Mouse (Mus musculus) midbrain, embryonic 12.5 days (tissue): Measurements from ENCODE around the gene Ssr2. TPM values are rescaled to one million over a fixed set of nuclear protein-coding genes. Genes with fewer than 3 reads are reported as not detected.
A peak's percentile ranks its signal among the peaks of the same experiment; 100 is the strongest.

Source experiments
- ATAC-seq: fragments of 200-750 bp; cut with Nextera tagmentation; 2 replicates; pipeline ENCODE4 v1.8.0; 2017; ENCODE audit warnings: low read depth, moderate TSS enrichment, moderate library complexity; ENCODE audit not compliant: low FRiP score
- H3K27ac ChIP-seq: fragments of 300-500 bp; sonication (generic); replicated peaks from 2 replicates; pipeline ENCODE4 v1.5.1; 2016; ENCODE audit warnings: mild to moderate bottlenecking
- H3K27me3 ChIP-seq: fragments of 300-500 bp; sonication (generic); 2 replicates; pipeline ENCODE4 v1.6.1; 2016; ENCODE audit warnings: mild to moderate bottlenecking
- H3K36me3 ChIP-seq: fragments of 300-500 bp; sonication (generic); 2 replicates; pipeline ENCODE4 v1.6.1; 2016
- H3K4me1 ChIP-seq: fragments of 300-500 bp; sonication (generic); 2 replicates; pipeline ENCODE4 v1.6.1; 2016
- H3K4me2 ChIP-seq: fragments of 300-500 bp; sonication (generic); replicated peaks from 2 replicates; pipeline ENCODE4 v1.6.1; 2016; ENCODE audit warnings: mild to moderate bottlenecking, moderate library complexity
- H3K4me3 ChIP-seq: fragments of 300-500 bp; sonication (generic); 2 replicates; pipeline ENCODE4 v1.5.1; 2016; ENCODE audit warnings: mild to moderate bottlenecking
- H3K9ac ChIP-seq: fragments of 300-500 bp; sonication (generic); replicated peaks from 2 replicates; pipeline ENCODE4 v1.6.1; 2016; ENCODE audit warnings: mild to moderate bottlenecking, moderate library complexity
- H3K9me3 ChIP-seq: fragments of 300-500 bp; sonication (generic); 2 replicates; pipeline ENCODE4 v1.6.1; 2016; ENCODE audit warnings: mild to moderate bottlenecking
- WGBS: fragments of 180-500 bp; shearing (Covaris S2); methylation state at CpG from one replicate; pipeline ENCODE4 v1.1.7; 2016; 5-methylcytosine and 5-hydroxymethylcytosine counted together
- polyA plus RNA-seq: library from polyadenylated mRNA; unstranded; fragments of >200 nt; fragmentation: Nextera tagmentation; extraction: Ambion mirVana; gene quantifications from 2 replicates; pipeline ENCODE4 v1.2.1, GENCODE M21; 2016

Ssr2 gene
- polyA plus RNA-seq, 1 experiment from 2014 or later, result 137 TPM

- H3K27me3 ChIP-seq, result 0 out of 2 replicates have a peak, but pooled peaks cover 6% of the 10 kb centered on the region
- no peak overlapping the region for H3K4me2 ChIP-seq
- peaks cover 8% of the 10 kb centered on the region; the same call in 1 of the 2 replicates for H3K4me1 ChIP-seq
- no peaks in the 10 kb centered on the region for H3K36me3 ChIP-seq
- no peak overlapping the region for H3K4me3 ChIP-seq
- 0 out of 2 replicates have a peak overlapping the region, but pooled peaks have one; percentile 11 for H3K9ac ChIP-seq
- no peak for ATAC-seq
- 78% methylated on average over 5 of the region's 5 CpGs for WGBS
- no peak overlapping the region for H3K27ac ChIP-seq
- H3K9me3 ChIP-seq, result no peaks in the 10 kb centered on the region
Measured at GRCm38 (mm10) chr3:88615117-88615516, 39.4 kb downstream of the Ssr2 start.

GRCm38 (mm10) chr3:88615902-88616391 is 40.3 kb downstream of the Ssr2 start:
- 53% methylated on average over 9 of the region's 9 CpGs for WGBS
- Histone ChIP-seq H3K4me2 (no peak overlapping the region), H3K27me3 (0 out of 2 replicates have a peak, but pooled peaks cover 6% of the 10 kb centered on the region), H3K4me1 (peaks cover 13% of the 10 kb centered on the region), H3K9me3 (no peaks in the 10 kb centered on the region), H3K27ac (0 out of 2 replicates have a peak overlapping the region, but pooled peaks have one; percentile 35), H3K36me3 (no peaks in the 10 kb centered on the region), H3K9ac (no peak overlapping the region), H3K4me3 (no peak overlapping the region)
- ATAC-seq, result no peak

- H3K36me3 ChIP-seq, result no peaks in the 10 kb centered on the region
- peaks cover 13% of the 10 kb centered on the region for H3K4me1 ChIP-seq
- no peak overlapping the region for H3K27ac ChIP-seq
- H3K4me2 ChIP-seq, result no peak overlapping the region
- H3K4me3 ChIP-seq, result no peak overlapping the region
- no peak for ATAC-seq
- no peaks in the 10 kb centered on the region for H3K9me3 ChIP-seq
- WGBS, result 76% methylated on average over 3 of the region's 3 CpGs
- 0 out of 2 replicates have a peak, but pooled peaks cover 6% of the 10 kb centered on the region for H3K27me3 ChIP-seq
- no peak overlapping the region for H3K9ac ChIP-seq
Measured at GRCm38 (mm10) chr3:88616951-88617500, 41.4 kb downstream of the Ssr2 start.

- peaks cover 13% of the 10 kb centered on the region for H3K4me1 ChIP-seq
- H3K27ac ChIP-seq, result no peak overlapping the region
- 0 out of 2 replicates have a peak, but pooled peaks cover 6% of the 10 kb centered on the region for H3K27me3 ChIP-seq
- H3K4me3 ChIP-seq, result no peak overlapping the region
- H3K9me3 ChIP-seq, result no peaks in the 10 kb centered on the region
- H3K4me2 ChIP-seq, result no peak overlapping the region
- no peaks in the 10 kb centered on the region for H3K36me3 ChIP-seq
- no peak overlapping the region for H3K9ac ChIP-seq
- WGBS, result 81% methylated on average over 8 of the region's 8 CpGs
- no peak for ATAC-seq
Measured at GRCm38 (mm10) chr3:88618074-88618871, 42.6 kb downstream of the Ssr2 start.

GRCm38 (mm10) chr3:88619113-88620097 is 43.7 kb downstream of the Ssr2 start:
- H3K4me3 ChIP-seq, result no peak overlapping the region
- H3K36me3 ChIP-seq, result no peaks in the 10 kb centered on the region
- H3K27me3 ChIP-seq, result 0 out of 2 replicates have a peak, but pooled peaks cover 6% of the 10 kb centered on the region
- no peak overlapping the region for H3K4me2 ChIP-seq
- no peaks in the 10 kb centered on the region for H3K9me3 ChIP-seq
- ATAC-seq, result no peak
- 32% methylated on average over 9 of the region's 9 CpGs for WGBS
- H3K27ac ChIP-seq, result no peak overlapping the region
- no peak overlapping the region for H3K9ac ChIP-seq
- peaks cover 24% of the 10 kb centered on the region for H3K4me1 ChIP-seq

- 0 out of 2 replicates have a peak, but pooled peaks cover 6% of the 10 kb centered on the region for H3K27me3 ChIP-seq
- 13% methylated on average over 15 of the region's 15 CpGs for WGBS
- ATAC-seq, result 0 out of 2 replicates have a peak, but pooled peaks have one; percentile 1
- H3K27ac ChIP-seq, result peak overlapping the region; percentile 95
- peak overlapping the region; percentile 79 for H3K4me3 ChIP-seq
- H3K4me1 ChIP-seq, result peaks cover 33% of the 10 kb centered on the region
- peak overlapping the region; percentile 96 for H3K9ac ChIP-seq
- peaks cover 5% of the 10 kb centered on the region; the same call in 1 of the 2 replicates for H3K36me3 ChIP-seq
- H3K4me2 ChIP-seq, result peak overlapping the region; percentile 69
- no peaks in the 10 kb centered on the region for H3K9me3 ChIP-seq
Measured at GRCm38 (mm10) chr3:88620146-88620991, 44.7 kb downstream of the Ssr2 start.

- Histone ChIP-seq H3K27me3 (0 out of 2 replicates have a peak, but pooled peaks cover 6% of the 10 kb centered on the region), H3K36me3 (peaks cover 10% of the 10 kb centered on the region), H3K4me1 (peaks cover 34% of the 10 kb centered on the region), H3K9ac (peak overlapping the region; percentile 96), H3K9me3 (no peaks in the 10 kb centered on the region), H3K27ac (peak overlapping the region; percentile 95), H3K4me3 (peak overlapping the region; percentile 79), H3K4me2 (peak overlapping the region; percentile 69)
- WGBS, result under 1% methylated on average over 64 of the region's 64 CpGs
- peak; percentile 78 for ATAC-seq
Measured at GRCm38 (mm10) chr3:88620992-88621536, 45.4 kb downstream of the Ssr2 start.

- WGBS, result under 1% methylated on average over 36 of the region's 36 CpGs
- peak overlapping the region; percentile 69 for H3K4me2 ChIP-seq
Measured at GRCm38 (mm10) chr3:88621537-88622112, 45.9 kb downstream of the Ssr2 start.

GRCm38 (mm10) chr3:88622113-88622940 is 46.7 kb downstream of the Ssr2 start:
- Histone ChIP-seq H3K4me1 (peaks cover 44% of the 10 kb centered on the region), H3K9me3 (no peaks in the 10 kb centered on the region), H3K4me3 (peak overlapping the region; percentile 79), H3K27ac (peak overlapping the region; percentile 95), H3K27me3 (0 out of 2 replicates have a peak, but pooled peaks cover 2% of the 10 kb centered on the region), H3K36me3 (peaks cover 20% of the 10 kb centered on the region), H3K9ac (peak overlapping the region; percentile 96), H3K4me2 (peak overlapping the region; percentile 69)
- under 1% methylated on average over 24 of the region's 24 CpGs for WGBS
- ATAC-seq, result no peak

More at GRCm38 (mm10) chr3:88621537-88622112, 45.9 kb downstream of the Ssr2 start:
- Histone ChIP-seq H3K9me3 (no peaks in the 10 kb centered on the region), H3K4me1 (peaks cover 38% of the 10 kb centered on the region), H3K36me3 (peaks cover 16% of the 10 kb centered on the region), H3K27ac (peak overlapping the region; percentile 95), H3K27me3 (0 out of 2 replicates have a peak, but pooled peaks cover 6% of the 10 kb centered on the region), H3K9ac (peak overlapping the region; percentile 96), H3K4me3 (peak overlapping the region; percentile 79)
- ATAC-seq, result 0 out of 2 replicates have a peak, but pooled peaks have one; percentile 8
